Mouse (Mus musculus) lung, adult 18-20 months (tissue): ENCODE measurements at regions not wholly inside any gene's neighbourhood (a gene's known extent, or its start where the extent isn't known, plus 50 kb on each side); places are given as distances from the start of the nearest gene placed in this dataset.
A peak's percentile ranks its signal among the peaks of the same experiment; 100 is the strongest.

Source experiments
- DNase-seq, 2 experiments: peaks; one replicate each; pipeline ENCODE4 v3.0.0; 2022; ENCODE audit warnings: mixed read lengths in 2 of 2

DNA sequence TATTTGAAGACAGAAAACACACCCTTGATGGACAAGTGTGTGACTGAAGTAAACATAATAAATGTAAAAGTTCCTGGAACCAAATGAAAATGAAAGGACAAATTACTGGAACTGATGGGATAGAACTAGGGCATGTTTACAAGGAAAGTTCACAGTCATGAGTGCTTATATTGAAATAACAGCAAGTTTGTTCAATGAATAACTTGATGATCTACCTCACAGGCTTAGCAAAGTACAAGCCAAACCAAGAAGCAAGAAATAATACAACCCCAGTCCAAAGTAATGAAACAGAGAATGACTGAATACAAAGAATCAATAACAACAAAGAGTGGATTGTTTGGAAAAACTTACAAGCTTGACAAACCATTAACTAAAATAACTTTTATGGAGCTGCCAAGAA is 56.2 kb downstream of the Gm379 start:
- no peak for DNase-seq

DNA sequence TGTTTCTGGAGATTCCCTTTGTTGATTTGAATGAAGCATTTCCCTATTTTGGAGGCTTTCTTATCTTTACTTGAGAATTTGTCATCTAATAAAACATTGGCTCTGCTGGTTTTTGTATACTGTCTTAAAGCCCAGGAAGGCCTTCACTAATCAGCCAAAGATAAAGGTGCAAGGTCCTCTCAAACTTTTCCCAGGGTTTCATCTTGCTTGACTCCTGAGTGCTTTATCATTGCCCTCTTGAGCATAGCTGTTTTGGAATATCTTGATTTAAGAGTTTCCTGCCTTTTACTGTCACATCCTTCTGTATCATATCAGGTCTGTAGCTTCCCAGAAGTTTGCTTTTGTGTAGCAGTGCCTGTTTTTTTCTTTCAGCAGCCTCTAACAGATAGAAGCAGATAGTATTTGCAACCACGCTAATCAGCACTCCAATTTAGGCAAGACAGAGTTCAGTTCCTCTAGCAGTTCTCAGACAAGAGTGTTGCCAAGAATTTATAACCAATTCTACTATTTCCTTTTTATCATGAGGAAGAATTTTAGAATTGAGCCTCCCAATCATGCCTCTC is 64.7 kb downstream of the Gm379 start:
- DNase-seq: no peak

GRCm38 (mm10) chrX:108561977-108562376 is 102.7 kb downstream of the Gm379 start:
- DNase-seq: no peak

- no peak for DNase-seq
These were observed 121.5 kb downstream of the Gm379 start for GRCm38 (mm10) chrX:108543149-108543548.

- no peak for DNase-seq
These were observed 123.3 kb downstream of the Gm379 start for GRCm38 (mm10) chrX:108541410-108541809.

DNA sequence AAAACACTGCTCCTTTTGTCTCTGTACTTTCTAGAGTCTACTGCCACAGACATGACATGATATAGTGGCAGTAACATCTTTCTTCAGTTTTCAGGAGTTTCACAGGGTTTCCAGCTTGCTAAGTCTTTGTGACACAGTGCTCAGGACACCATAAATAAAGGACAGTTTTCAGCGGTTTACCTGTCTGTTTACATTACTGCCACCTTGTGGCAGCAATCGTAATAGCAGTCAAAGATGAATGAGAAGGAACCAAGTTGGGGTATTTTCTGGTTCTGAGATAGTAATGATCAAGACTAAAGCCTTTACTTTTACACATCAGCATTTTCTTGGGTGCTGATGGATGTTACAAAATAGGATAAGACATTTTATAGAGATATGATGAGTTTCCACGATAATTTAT is 127.7 kb downstream of the Gm379 start:
- DNase-seq: peak in 1 of 2 experiments; percentile 13
